Mouse (Mus musculus) small intestine, adult 2 months (tissue): ENCODE measurements around the gene Aunip. TPM values are rescaled to one million over a fixed set of nuclear protein-coding genes. Genes with fewer than 3 reads are reported as not detected.

ENCODE experiments used
- H3K27ac ChIP-seq: fragments of 200-500 bp; 2 replicates; pipeline ENCODE4 v1.5.1; 2012; ENCODE audit warnings: low read depth, low read length, control low read depth, inconsistent platforms; ENCODE audit not compliant: insufficient read depth
- H3K27me3 ChIP-seq: fragments of 200-500 bp; 2 replicates; pipeline ENCODE4 v1.6.1; 2012; ENCODE audit warnings: mild to moderate bottlenecking, moderate library complexity, low read length, inconsistent platforms; ENCODE audit not compliant: control insufficient read depth, insufficient read depth
- H3K36me3 ChIP-seq: fragments of 200-500 bp; 2 replicates; pipeline ENCODE4 v1.6.1; 2012; ENCODE audit warnings: mild to moderate bottlenecking, low read length, control low read depth, inconsistent platforms; ENCODE audit not compliant: control insufficient read depth, insufficient read depth
- H3K4me1 ChIP-seq: fragments of 200-500 bp; 2 replicates; pipeline ENCODE4 v1.6.1; 2012; ENCODE audit warnings: low read length, inconsistent platforms, mixed read lengths; ENCODE audit not compliant: control insufficient read depth, insufficient read depth, insufficient read length
- H3K4me3 ChIP-seq: fragments of 200-500 bp; 2 replicates; pipeline ENCODE4 v1.5.1; 2012; ENCODE audit warnings: low read depth, mild to moderate bottlenecking, control low read depth, inconsistent platforms, low read length, moderate library complexity
- CTCF ChIP-seq: fragments of 200-500 bp; IDR thresholded peaks from 2 replicates; pipeline ENCODE4 v1.5.1; 2012; ENCODE audit warnings: low read depth, mild to moderate bottlenecking, control low read depth, inconsistent platforms, low read length, moderate library complexity, mixed read lengths; ENCODE audit not compliant: insufficient replicate concordance, insufficient read length; ENCODE audit errors: extremely low read depth
- POLR2A ChIP-seq: fragments of 200-500 bp; IDR thresholded peaks from 2 replicates; pipeline ENCODE4 v1.6.1; 2012; ENCODE audit warnings: low read depth, mild to moderate bottlenecking, control low read depth, inconsistent platforms, low read length, moderate library complexity
- WGBS: fragments of 180-500 bp; shearing (Covaris S2); methylation state at CpG from one replicate; pipeline ENCODE4 v1.1.7; 2018; 5-methylcytosine and 5-hydroxymethylcytosine counted together
- polyA plus RNA-seq: library from polyadenylated mRNA; depleted of rRNA; stranded (reverse); fragments of >200 nt; gene quantifications from 2 replicates; pipeline ENCODE4 v1.2.3, GENCODE M21; 2012

Aunip gene
- polyA plus RNA-seq, 1 experiment, result 0.44 TPM

DNA sequence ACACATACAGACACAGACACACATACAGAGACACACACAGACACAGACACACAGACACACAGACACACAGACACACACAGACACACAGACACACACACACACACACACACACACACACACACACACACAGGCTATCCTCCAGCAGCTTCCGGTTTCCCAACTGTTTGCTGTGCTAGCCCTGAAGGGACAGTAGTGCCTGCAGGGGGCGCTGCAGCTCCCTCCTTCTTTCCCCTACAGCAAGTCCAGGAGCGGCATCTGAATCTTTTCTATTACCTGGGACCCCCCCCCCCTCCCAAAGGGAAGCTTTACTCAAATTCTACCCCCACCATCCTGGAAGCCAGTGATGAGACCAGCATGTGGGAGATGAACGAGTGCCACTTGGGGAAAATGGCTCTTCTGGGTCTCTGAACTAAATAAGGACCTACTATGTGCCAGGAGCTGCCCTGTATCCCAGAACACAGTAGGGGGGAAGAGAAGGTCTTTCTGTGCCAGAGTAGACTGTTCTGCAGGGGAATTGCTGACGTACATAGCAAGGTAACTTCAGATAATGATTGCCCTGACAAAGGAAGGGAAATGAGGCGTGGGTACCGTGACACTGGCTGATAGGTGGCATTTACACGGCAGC is 45.3 kb downstream of the Aunip start:
- Histone ChIP-seq H3K36me3 (no peaks in the 10 kb centered on the region), H3K27ac (no peak overlapping the region), H3K4me1 (peaks cover 6% of the 10 kb centered on the region; the same call in 1 of the 2 replicates), H3K4me3 (no peak overlapping the region), H3K27me3 (peaks cover 5% of the 10 kb centered on the region; the same call in 1 of the 2 replicates)
- 69% methylated on average over 8 of the region's 8 CpGs for WGBS
- peak; percentile 24; the same call in 1 of the 2 replicates for TF ChIP-seq CTCF
- TF ChIP-seq POLR2A, result no peak

DNA sequence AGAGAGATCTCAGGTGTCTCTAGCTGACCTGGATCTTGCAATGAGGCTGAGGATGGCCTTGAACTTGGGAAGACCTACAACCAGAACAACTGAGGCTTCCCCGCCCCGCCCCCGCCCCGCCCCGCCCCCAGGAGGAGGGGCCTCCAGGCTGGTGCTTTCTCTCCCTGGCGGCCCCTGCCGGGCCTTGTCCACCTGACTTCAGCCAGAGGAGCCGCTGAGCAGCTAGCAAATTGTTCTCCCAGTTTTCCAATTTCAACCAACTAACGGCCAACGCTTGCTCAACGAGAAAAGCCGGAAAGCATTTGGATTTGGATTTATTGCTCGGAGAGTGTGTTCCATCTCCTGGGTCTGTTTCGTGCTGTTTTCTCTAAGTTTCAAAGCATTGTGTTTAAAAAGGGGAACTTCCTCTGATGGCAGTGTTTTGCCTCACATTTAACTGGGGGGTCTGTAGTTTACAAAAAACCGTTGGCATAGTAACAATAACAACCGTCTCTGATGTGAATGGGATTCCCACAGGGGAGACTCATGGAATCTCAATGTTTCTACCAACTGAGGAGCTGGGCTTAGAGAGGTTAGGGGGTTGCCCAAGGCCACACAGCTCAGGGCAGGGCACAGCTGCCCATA is 46.9 kb downstream of the Aunip start:
- Histone ChIP-seq H3K36me3 (no peaks in the 10 kb centered on the region), H3K27me3 (no peaks in the 10 kb centered on the region), H3K4me1 (peaks cover 6% of the 10 kb centered on the region; the same call in 1 of the 2 replicates), H3K4me3 (no peak overlapping the region), H3K27ac (no peak overlapping the region)
- 25% methylated on average over 16 of the region's 16 CpGs for WGBS
- no peak for TF ChIP-seq POLR2A
- TF ChIP-seq CTCF, result no peak

DNA sequence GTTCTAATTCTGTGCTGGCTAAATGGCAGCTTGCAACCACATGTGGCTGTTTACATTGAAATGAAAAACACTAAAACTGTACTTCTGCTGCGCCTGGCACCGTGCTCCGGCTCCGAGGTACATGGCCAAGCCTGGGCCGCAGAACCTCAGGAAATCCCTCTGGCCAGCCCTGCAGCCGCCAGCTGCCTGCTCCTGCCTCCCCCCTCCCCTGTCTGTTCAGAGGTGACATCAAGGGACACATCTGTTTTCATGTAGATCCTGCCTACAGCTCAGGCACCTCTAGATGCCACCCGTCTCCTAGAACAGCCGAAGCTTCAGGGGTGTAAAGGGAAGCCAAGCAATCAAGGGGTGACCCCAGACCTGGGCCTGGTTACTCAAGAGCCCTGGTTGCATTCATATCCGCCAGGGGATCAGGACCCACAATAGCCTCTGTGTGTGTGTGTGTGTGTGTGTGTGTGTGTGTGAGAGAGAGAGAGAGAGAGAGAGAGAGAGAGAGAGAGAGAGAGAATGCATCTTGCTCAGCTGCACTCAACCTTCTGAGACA is 47.8 kb downstream of the Aunip start:
- H3K36me3 ChIP-seq, result no peaks in the 10 kb centered on the region

DNA sequence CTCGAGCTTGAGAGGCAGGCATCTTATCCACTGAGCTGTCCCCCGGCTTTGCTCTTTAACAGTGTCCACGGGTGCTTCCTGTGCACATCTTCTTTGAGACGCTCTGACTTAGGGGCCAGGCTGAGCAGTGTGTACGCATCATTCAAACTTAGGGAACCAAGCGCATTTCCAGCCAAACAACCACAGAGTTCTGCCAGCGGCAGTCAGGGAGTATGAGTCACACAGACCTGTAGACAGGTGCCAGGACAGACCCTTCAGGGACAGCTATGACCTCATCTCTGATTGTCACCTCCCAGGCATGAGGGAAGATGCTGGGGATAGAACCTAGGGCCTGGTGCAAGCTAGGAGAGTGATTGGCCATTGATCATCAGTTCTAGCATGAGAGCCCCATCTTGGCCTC is 48.4 kb downstream of the Aunip start:
- no peak overlapping the region for H3K4me3 ChIP-seq
- TF ChIP-seq CTCF (no peak), POLR2A (no peak)
- H3K4me1 ChIP-seq, result peaks cover 6% of the 10 kb centered on the region; the same call in 1 of the 2 replicates
- no peaks in the 10 kb centered on the region for H3K36me3 ChIP-seq
- no peak overlapping the region for H3K27ac ChIP-seq
- WGBS, result 68% methylated on average over 7 of the region's 7 CpGs
- no peaks in the 10 kb centered on the region for H3K27me3 ChIP-seq

More for the DNA sequence above, 47.8 kb downstream of the Aunip start:
- TF ChIP-seq CTCF, result no peak
- no peak for TF ChIP-seq POLR2A
- Histone ChIP-seq H3K4me3 (no peak overlapping the region), H3K27ac (no peak overlapping the region), H3K4me1 (peaks cover 6% of the 10 kb centered on the region; the same call in 1 of the 2 replicates), H3K27me3 (no peaks in the 10 kb centered on the region)
- 75% methylated on average over 9 of the region's 9 CpGs for WGBS

DNA sequence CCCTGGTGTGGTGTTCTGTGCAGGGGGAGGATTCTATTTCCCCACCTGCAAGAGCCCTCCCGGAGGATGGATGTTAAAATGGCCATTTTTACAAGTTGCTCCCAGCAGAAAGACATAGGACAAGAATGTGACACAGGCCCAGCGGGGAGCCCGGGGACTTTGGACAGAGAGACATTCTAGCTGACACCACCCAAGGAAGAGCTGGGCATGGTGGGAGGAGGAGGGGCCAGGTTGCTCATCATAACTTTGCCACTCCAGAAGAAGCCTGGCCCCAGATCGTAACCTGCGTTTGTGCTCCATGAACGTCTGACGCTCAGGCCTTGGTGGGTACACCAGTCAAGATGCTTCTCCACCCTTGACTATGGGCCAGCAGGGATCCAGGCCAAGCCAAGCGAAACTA is 49.9 kb downstream of the Aunip start:
- Histone ChIP-seq H3K4me1 (no peaks in the 10 kb centered on the region), H3K36me3 (no peaks in the 10 kb centered on the region), H3K27ac (no peak overlapping the region), H3K27me3 (no peaks in the 10 kb centered on the region), H3K4me3 (no peak overlapping the region)
- TF ChIP-seq POLR2A (no peak), CTCF (no peak)
- 70% methylated on average over 8 of the region's 8 CpGs for WGBS

DNA sequence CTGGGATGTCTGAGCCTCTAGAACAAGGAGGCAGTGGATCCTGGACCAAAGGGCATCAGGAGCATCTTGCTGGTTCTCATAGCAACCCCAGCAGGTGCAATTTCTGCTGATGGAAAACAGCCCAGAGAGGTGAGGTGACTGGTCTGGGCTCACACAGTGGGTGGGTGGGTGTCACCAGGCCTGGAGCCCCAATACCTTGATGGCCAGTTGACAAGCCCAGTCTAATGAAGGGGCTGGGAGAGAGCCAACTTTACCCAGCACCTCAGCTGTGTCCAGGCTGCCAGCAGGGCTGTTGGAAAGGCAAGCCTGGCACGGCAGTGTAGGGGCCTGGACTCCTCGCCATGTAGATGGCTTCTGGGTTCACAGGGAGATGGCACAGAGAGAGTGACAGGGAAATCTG is 51.2 kb downstream of the Aunip start:
- no peak for TF ChIP-seq CTCF
- TF ChIP-seq POLR2A, result no peak
- H3K36me3 ChIP-seq, result no peaks in the 10 kb centered on the region
- WGBS, result 81% methylated on average over 2 of the region's 2 CpGs

DNA sequence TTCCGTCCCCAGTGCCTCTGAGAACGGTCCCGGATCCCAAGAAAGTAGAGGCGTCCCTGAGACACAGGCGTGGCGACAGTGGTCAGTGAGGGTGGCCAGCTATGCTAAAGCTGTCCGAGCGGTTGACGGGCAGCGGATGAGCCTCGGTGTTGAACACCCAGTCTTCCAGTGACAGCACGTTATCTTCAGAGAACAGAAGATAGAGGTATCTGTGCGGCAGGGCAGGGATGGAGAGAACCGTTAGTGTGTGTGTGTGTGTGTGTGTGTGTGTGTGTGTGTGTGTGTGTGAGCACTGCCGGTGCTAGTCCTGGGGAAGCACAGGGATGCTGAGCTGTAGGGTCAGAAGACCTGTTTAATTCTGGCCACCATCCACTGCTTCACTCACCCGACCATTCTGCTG is 52.8 kb downstream of the Aunip start:
- Histone ChIP-seq H3K4me3 (no peak overlapping the region), H3K27me3 (no peaks in the 10 kb centered on the region), H3K27ac (no peak overlapping the region), H3K36me3 (no peaks in the 10 kb centered on the region), H3K4me1 (no peaks in the 10 kb centered on the region)
- 85% methylated on average over 16 of the region's 16 CpGs for WGBS
- TF ChIP-seq CTCF, result no peak
- TF ChIP-seq POLR2A, result no peak

More for the DNA sequence above, 51.2 kb downstream of the Aunip start:
- no peak overlapping the region for H3K4me3 ChIP-seq
- H3K27me3 ChIP-seq, result no peaks in the 10 kb centered on the region
- no peak overlapping the region for H3K27ac ChIP-seq
- no peaks in the 10 kb centered on the region for H3K4me1 ChIP-seq
